Mouse (Mus musculus) megakaryocyte-erythroid progenitor cell, adult 5-6 weeks (primary cell): ENCODE measurements around the gene Dock1. TPM values are rescaled to one million over a fixed set of nuclear protein-coding genes. Genes with fewer than 3 reads are reported as not detected.

Experiments
- ATAC-seq: replicated peaks from 2 replicates; pipeline ENCODE4 v1.8.0; 2016; ENCODE audit warnings: mild to moderate bottlenecking, inconsistent platforms; ENCODE audit not compliant: severe bottlenecking, poor library complexity, low FRiP score, low TSS enrichment
- total RNA-seq, 2 experiments: library from RNA; stranded (forward) in 1 of 2; stranded (reverse) in 1 of 2; fragments of 200-1000, 215-1000 nt in 1 of 2; fragments of >200 nt in 1 of 2; fragmentation: Nextera tagmentation in 1 of 2; gene quantifications; 2 replicates each; pipeline ENCODE4 v1.2.3; 2014 to 2017

Gene Dock1
- total RNA-seq, 2 experiments from 2014 or later: 0.56 TPM; not detected in 1

- ATAC-seq: no peak
Observed at GRCm38 (mm10) chr7:135021544-135022100, 351.2 kb downstream of the Dock1 start.

- no peak for ATAC-seq
Observed at GRCm38 (mm10) chr7:135024531-135024930, 354.1 kb downstream of the Dock1 start.

- no peak for ATAC-seq
Observed at GRCm38 (mm10) chr7:135028716-135029115, 358.3 kb downstream of the Dock1 start.

GRCm38 (mm10) chr7:135029136-135029535 is 358.7 kb downstream of the Dock1 start:
- ATAC-seq: no peak

- ATAC-seq: no peak
Observed at GRCm38 (mm10) chr7:135031466-135031865, 361.0 kb downstream of the Dock1 start.

GRCm38 (mm10) chr7:135034811-135035210 is 364.4 kb downstream of the Dock1 start:
- ATAC-seq: no peak

GRCm38 (mm10) chr7:135035651-135036050 is 365.2 kb downstream of the Dock1 start:
- ATAC-seq: no peak

- no peak for ATAC-seq
Observed at GRCm38 (mm10) chr7:135038930-135039329, 368.5 kb downstream of the Dock1 start.

GRCm38 (mm10) chr7:135043931-135044765 is 373.7 kb downstream of the Dock1 start:
- no peak for ATAC-seq

GRCm38 (mm10) chr7:135049416-135049815 is 379.0 kb downstream of the Dock1 start:
- ATAC-seq: no peak

- ATAC-seq: no peak
Observed at GRCm38 (mm10) chr7:135053186-135053715, 382.8 kb downstream of the Dock1 start.

- ATAC-seq: no peak
Observed at GRCm38 (mm10) chr7:135054664-135055063, 384.2 kb downstream of the Dock1 start.

GRCm38 (mm10) chr7:135059071-135059470 is 388.6 kb downstream of the Dock1 start:
- no peak for ATAC-seq

GRCm38 (mm10) chr7:135059562-135059961 is 389.1 kb downstream of the Dock1 start:
- ATAC-seq: no peak

GRCm38 (mm10) chr7:135063886-135064285 is 393.4 kb downstream of the Dock1 start:
- ATAC-seq: no peak

GRCm38 (mm10) chr7:135065301-135065700 is 394.8 kb downstream of the Dock1 start:
- no peak for ATAC-seq

GRCm38 (mm10) chr7:135068887-135069286 is 398.4 kb downstream of the Dock1 start:
- ATAC-seq: no peak

- ATAC-seq: no peak
Observed at GRCm38 (mm10) chr7:135076904-135077303, 406.4 kb downstream of the Dock1 start.

- no peak for ATAC-seq
Observed at GRCm38 (mm10) chr7:135077340-135077739, 406.9 kb downstream of the Dock1 start.

- no peak for ATAC-seq
Observed at GRCm38 (mm10) chr7:135077806-135078205, 407.4 kb downstream of the Dock1 start.

GRCm38 (mm10) chr7:135083421-135083820 is 413.0 kb downstream of the Dock1 start:
- ATAC-seq: no peak
